Mouse (Mus musculus) kidney, embryonic 14.5 days (tissue): ENCODE data around the gene Wdr43. TPM values are rescaled to one million over a fixed set of nuclear protein-coding genes. Genes with fewer than 3 reads are reported as not detected.

Experiments
- ATAC-seq: fragments of 200-750 bp; cut with Nextera tagmentation; 2 replicates; pipeline ENCODE4 v1.8.0; 2017; ENCODE audit warnings: moderate number of reproducible peaks, mild to moderate bottlenecking, moderate TSS enrichment, moderate library complexity; ENCODE audit not compliant: low FRiP score, low TSS enrichment
- H3K27ac ChIP-seq: fragments of 300-500 bp; sonication (generic); 2 replicates; pipeline ENCODE4 v1.5.1; 2014; ENCODE audit warnings: low read depth, mild to moderate bottlenecking, low read length, moderate library complexity, mixed read lengths
- H3K27me3 ChIP-seq: fragments of 300-500 bp; sonication (generic); 2 replicates; pipeline ENCODE4 v1.6.1; 2014; ENCODE audit warnings: mild to moderate bottlenecking, low read length; ENCODE audit not compliant: control insufficient read depth, insufficient read depth
- H3K36me3 ChIP-seq: fragments of 300-500 bp; sonication (generic); 2 replicates; pipeline ENCODE4 v1.6.1; 2014; ENCODE audit warnings: low read length, mixed read lengths; ENCODE audit not compliant: control insufficient read depth, insufficient read depth
- H3K4me1 ChIP-seq: fragments of 300-500 bp; sonication (generic); 2 replicates; pipeline ENCODE4 v1.6.1; 2014; ENCODE audit warnings: low read length, mixed read lengths; ENCODE audit not compliant: control insufficient read depth, insufficient read depth
- H3K4me2 ChIP-seq: fragments of 300-500 bp; sonication (generic); replicated peaks from 2 replicates; pipeline ENCODE4 v1.6.1; 2014; ENCODE audit warnings: low read depth, mild to moderate bottlenecking, low read length
- H3K4me3 ChIP-seq: fragments of 300-500 bp; sonication (generic); 2 replicates; pipeline ENCODE4 v1.5.1; 2014; ENCODE audit warnings: mild to moderate bottlenecking, low read length
- H3K9ac ChIP-seq: fragments of 300-500 bp; sonication (generic); 2 replicates; pipeline ENCODE4 v1.6.1; 2014; ENCODE audit warnings: low read depth, mild to moderate bottlenecking, low read length, moderate library complexity
- H3K9me3 ChIP-seq: fragments of 300-500 bp; sonication (generic); 2 replicates; pipeline ENCODE4 v1.6.1; 2016; ENCODE audit warnings: low read length; ENCODE audit not compliant: control insufficient read depth
- WGBS: fragments of 180-500 bp; shearing (Covaris S2); extraction: QIAGEN DNeasy Blood & Tissue Kit; methylation state at CpG from one replicate; pipeline ENCODE4 v1.1.7; 2014; 5-methylcytosine and 5-hydroxymethylcytosine counted together
- polyA plus RNA-seq: library from polyadenylated mRNA; unstranded; fragments of >200 nt; fragmentation: Nextera tagmentation; extraction: Ambion mirVana; gene quantifications from 2 replicates; pipeline ENCODE4 v1.2.1, GENCODE M21; 2014

The Wdr43 gene
- polyA plus RNA-seq, 1 experiment from 2014 or later, result 121 TPM

DNA sequence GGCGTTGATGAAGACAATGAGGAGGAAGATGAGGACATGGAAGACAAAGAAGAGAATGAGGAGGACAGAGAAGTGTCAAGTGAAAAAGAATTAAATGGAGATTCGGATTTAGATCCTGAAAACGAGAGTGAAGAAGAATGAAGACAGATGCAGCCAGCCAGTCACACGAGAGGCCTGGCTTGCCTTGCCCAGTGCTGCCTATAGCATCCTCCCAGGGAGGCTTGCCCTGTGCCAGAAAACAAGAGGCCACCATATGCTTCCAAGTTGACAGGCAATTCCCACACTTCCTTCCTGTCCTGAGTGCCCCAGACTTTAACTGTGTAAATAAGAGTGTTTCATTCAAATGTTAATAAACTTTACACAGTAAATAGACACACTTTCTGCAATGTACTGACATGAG is 41.8 kb downstream of the Wdr43 start:
- Histone ChIP-seq H3K9ac (no peak overlapping the region), H3K36me3 (peaks cover 61% of the 10 kb centered on the region)
- 88% methylated on average over 4 of the region's 4 CpGs for WGBS

DNA sequence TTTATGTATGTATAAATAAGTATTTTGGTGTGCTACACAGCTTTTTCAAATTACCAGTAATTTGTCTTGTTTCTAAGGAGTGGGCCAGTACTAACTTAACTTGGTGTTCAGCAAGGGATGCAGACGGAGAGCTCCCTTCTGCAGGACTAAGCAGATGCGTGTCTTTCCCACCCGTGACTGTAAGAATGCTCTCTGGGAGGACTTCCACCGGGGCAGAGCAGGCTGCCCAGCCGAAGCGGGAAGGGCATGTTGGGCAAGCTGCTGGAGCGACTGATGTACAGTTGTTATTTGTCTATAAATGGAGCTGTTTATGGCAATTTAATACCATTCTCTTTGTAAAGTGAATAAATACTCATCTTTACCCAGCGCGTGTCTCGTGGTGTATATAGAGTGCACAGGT is 43.0 kb downstream of the Wdr43 start:
- Histone ChIP-seq H3K27me3 (no peaks in the 10 kb centered on the region), H3K9ac (no peak overlapping the region), H3K36me3 (peaks cover 51% of the 10 kb centered on the region), H3K4me1 (no peaks in the 10 kb centered on the region), H3K9me3 (no peaks in the 10 kb centered on the region), H3K4me2 (no peak overlapping the region), H3K4me3 (no peak overlapping the region), H3K27ac (no peak overlapping the region)
- ATAC-seq, result no peak
- 90% methylated on average over 10 of the region's 10 CpGs for WGBS

More for the DNA sequence above, 41.8 kb downstream of the Wdr43 start:
- no peaks in the 10 kb centered on the region for H3K4me1 ChIP-seq
- H3K27ac ChIP-seq, result no peak overlapping the region
- no peak for ATAC-seq
- H3K4me3 ChIP-seq, result no peak overlapping the region
- no peaks in the 10 kb centered on the region for H3K27me3 ChIP-seq
- no peak overlapping the region for H3K4me2 ChIP-seq
- no peaks in the 10 kb centered on the region for H3K9me3 ChIP-seq

DNA sequence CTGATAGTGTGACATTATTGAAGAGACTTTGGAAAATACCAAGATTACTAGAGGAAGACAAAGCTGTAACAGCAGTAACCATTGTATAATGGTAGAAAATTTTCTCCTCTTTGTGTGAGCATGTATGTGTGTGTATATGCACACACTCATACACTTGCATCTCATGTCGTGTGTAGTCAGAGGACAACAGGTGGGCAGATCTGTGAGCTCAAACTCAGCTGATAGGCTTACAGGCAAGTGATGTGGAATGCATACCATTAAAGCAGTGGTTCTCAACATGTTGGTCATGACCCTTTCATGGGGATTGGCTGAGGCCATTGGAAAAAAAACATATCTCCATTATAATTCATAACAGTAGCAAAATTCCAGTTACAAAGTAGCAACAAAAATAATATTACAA is 44.7 kb downstream of the Wdr43 start:
- Histone ChIP-seq H3K27me3 (no peaks in the 10 kb centered on the region), H3K9me3 (no peaks in the 10 kb centered on the region), H3K4me2 (no peak overlapping the region), H3K4me3 (no peak overlapping the region), H3K27ac (no peak overlapping the region), H3K4me1 (no peaks in the 10 kb centered on the region), H3K36me3 (peaks cover 40% of the 10 kb centered on the region), H3K9ac (no peak overlapping the region)
- 54% methylated on average over 1 of the region's 1 CpGs for WGBS
- no peak for ATAC-seq

DNA sequence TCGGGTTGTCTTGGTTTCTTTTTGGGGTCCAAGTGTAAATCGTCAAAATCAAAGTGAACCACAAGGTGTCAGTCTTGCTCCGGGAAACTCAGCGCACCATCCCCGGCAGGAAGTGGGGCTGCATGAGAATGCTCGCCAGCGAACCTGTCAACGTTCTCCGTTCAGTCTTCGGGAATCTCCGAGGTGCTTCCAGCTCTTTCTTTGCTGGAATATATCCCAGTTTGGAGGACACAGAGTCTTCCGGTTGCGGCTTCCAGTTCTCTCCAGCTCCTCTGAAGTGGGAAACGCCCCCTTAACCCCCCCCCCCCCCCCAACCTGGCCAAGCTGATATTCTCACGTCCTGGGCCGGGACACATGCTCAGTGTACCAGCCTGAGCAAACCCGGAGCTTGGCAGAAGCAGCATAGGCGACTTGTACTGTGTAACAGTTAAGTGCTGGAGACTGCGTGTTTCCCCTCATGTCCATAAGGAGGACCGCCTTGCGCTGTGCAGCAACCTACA is 47.1 kb downstream of the Wdr43 start:
- no peaks in the 10 kb centered on the region for H3K27me3 ChIP-seq
- no peak overlapping the region for H3K27ac ChIP-seq
- peak overlapping the region; percentile 31 for H3K4me3 ChIP-seq
- peak; percentile 77; the same call in 1 of the 2 replicates for ATAC-seq
- H3K9ac ChIP-seq, result no peak overlapping the region; the same call in 1 of the 2 replicates
- no peaks in the 10 kb centered on the region for H3K4me1 ChIP-seq
- 13% methylated on average over 21 of the region's 21 CpGs for WGBS
- no peaks in the 10 kb centered on the region for H3K9me3 ChIP-seq
- peak overlapping the region; percentile 61 for H3K4me2 ChIP-seq
- H3K36me3 ChIP-seq, result peaks cover 16% of the 10 kb centered on the region

DNA sequence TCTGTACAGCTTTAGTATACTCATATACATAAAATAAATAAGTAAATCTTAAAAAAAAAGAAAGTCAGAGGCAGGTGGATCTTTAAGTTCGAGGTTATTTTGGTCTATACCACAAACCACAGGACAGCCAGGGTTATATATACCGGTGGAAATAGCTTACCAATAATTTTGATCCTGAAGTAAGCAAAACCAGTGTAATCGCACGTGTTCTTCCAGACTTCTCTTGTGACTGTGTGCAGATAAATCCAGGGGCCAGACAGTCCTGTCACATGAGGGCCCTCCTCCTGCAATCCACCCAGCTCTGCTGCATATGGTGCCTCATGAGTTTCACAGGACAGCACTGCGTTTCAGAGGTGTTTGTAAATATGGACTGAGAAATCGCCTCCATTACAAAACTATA is 47.8 kb downstream of the Wdr43 start:
- no peak overlapping the region for H3K4me2 ChIP-seq
- H3K27ac ChIP-seq, result no peak overlapping the region
- 83% methylated on average over 6 of the region's 6 CpGs for WGBS
- peaks cover 9% of the 10 kb centered on the region for H3K36me3 ChIP-seq
- H3K9ac ChIP-seq, result no peak overlapping the region
- ATAC-seq, result no peak
- no peaks in the 10 kb centered on the region for H3K27me3 ChIP-seq
- H3K4me3 ChIP-seq, result no peak overlapping the region
- H3K9me3 ChIP-seq, result no peaks in the 10 kb centered on the region
- no peaks in the 10 kb centered on the region for H3K4me1 ChIP-seq

- Histone ChIP-seq H3K27ac (no peak overlapping the region), H3K9me3 (no peaks in the 10 kb centered on the region), H3K27me3 (no peaks in the 10 kb centered on the region), H3K4me2 (no peak overlapping the region), H3K4me3 (no peak overlapping the region), H3K4me1 (no peaks in the 10 kb centered on the region), H3K9ac (no peak overlapping the region), H3K36me3 (peaks cover 4% of the 10 kb centered on the region; the same call in 1 of the 2 replicates)
- 63% methylated on average over 1 of the region's 1 CpGs for WGBS
- no peak for ATAC-seq
Observed at GRCm38 (mm10) chr17:71664172-71664571, 48.5 kb downstream of the Wdr43 start.

- no peak overlapping the region for H3K4me3 ChIP-seq
- 88% methylated on average over 4 of the region's 4 CpGs for whole genome bisulfite sequencing
- no peaks in the 10 kb centered on the region for H3K9me3 ChIP-seq
- no peaks in the 10 kb centered on the region for H3K27me3 ChIP-seq
- no peaks in the 10 kb centered on the region for H3K4me1 ChIP-seq
- no peak overlapping the region for H3K9ac ChIP-seq
- no peak overlapping the region for H3K27ac ChIP-seq
- no peaks in the 10 kb centered on the region for H3K36me3 ChIP-seq
- no peak for ATAC-seq
- H3K4me2 ChIP-seq, result no peak overlapping the region
Observed at GRCm38 (mm10) chr17:71665201-71665600, 49.5 kb downstream of the Wdr43 start.

DNA sequence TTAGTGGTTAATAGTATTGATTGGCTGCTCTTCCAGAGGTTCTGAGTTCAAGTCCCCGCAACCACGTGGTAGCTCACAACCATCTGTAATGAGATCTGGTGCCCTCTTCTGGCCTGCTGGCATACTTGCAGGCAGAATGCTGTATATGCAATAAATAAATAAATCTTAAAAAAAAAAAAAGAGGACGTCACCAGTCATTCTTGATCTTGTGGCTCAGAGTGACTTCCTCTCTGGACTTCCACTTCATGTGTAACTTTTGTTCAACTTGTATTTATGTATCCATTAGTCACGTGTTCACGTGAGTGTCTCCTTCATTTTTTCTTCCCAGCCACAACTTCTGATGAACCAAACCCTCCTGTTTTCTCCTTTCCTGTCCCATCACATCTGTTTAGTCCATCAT is 53.8 kb downstream of the Wdr43 start:
- H3K4me2 ChIP-seq, result no peak overlapping the region
- no peaks in the 10 kb centered on the region for H3K9me3 ChIP-seq
- no peak overlapping the region for H3K9ac ChIP-seq
- no peak overlapping the region for H3K27ac ChIP-seq
- H3K27me3 ChIP-seq, result no peaks in the 10 kb centered on the region
- ATAC-seq, result no peak
- no peaks in the 10 kb centered on the region for H3K4me1 ChIP-seq
- WGBS, result 86% methylated on average over 5 of the region's 5 CpGs
- H3K4me3 ChIP-seq, result no peak overlapping the region
- no peaks in the 10 kb centered on the region for H3K36me3 ChIP-seq

- ATAC-seq, result no peak
- Histone ChIP-seq H3K9me3 (no peaks in the 10 kb centered on the region), H3K4me1 (no peaks in the 10 kb centered on the region; the same call in 1 of the 2 replicates), H3K4me3 (no peak overlapping the region), H3K36me3 (no peaks in the 10 kb centered on the region), H3K27ac (no peak overlapping the region), H3K27me3 (no peaks in the 10 kb centered on the region), H3K4me2 (no peak overlapping the region), H3K9ac (no peak overlapping the region)
- 60% methylated on average over 17 of the region's 17 CpGs for WGBS
Observed at GRCm38 (mm10) chr17:71671840-71672546, 56.3 kb downstream of the Wdr43 start.
